Mouse (Mus musculus) lung, adult 2 months (tissue): ENCODE data around the gene Lrp4. TPM values are rescaled to one million over a fixed set of nuclear protein-coding genes. Genes with fewer than 3 reads are reported as not detected.
A peak's percentile ranks its signal among the peaks of the same experiment; 100 is the strongest.
"Not testable (repeated sequence)": the region's sequence is repeated elsewhere in the genome, so short reads cannot be mapped to it uniquely, and the experiment has no call there.

Experiments
- DNase-seq: peaks from one replicate; pipeline ENCODE4 v3.0.0; 2022
- H3K4me1 ChIP-seq: fragments of 200-500 bp; 2 replicates; pipeline ENCODE4 v1.6.1; 2011; ENCODE audit warnings: low read length; ENCODE audit not compliant: control insufficient read depth, insufficient read depth
- H3K4me3 ChIP-seq: fragments of 200-500 bp; replicated peaks from 2 replicates; pipeline ENCODE3; 2011; ENCODE audit warnings: low read depth, mild to moderate bottlenecking, control low read depth, low read length; ENCODE audit errors: extremely low read depth
- CTCF ChIP-seq: fragments of 200-500 bp; IDR thresholded peaks from 2 replicates; pipeline ENCODE4 v1.5.1; 2011; ENCODE audit warnings: mild to moderate bottlenecking, low read length, control low read depth; ENCODE audit not compliant: insufficient read depth
- POLR2A ChIP-seq: fragments of 200-500 bp; IDR thresholded peaks from 2 replicates; pipeline ENCODE4 v1.6.1; 2011; ENCODE audit warnings: low read depth, mild to moderate bottlenecking, control low read depth, low read length, borderline replicate concordance; ENCODE audit errors: extremely low read depth
- WGBS: fragments of 180-500 bp; shearing (Covaris S2); methylation state at CpG from one replicate; pipeline ENCODE4 v1.1.7; 2018; 5-methylcytosine and 5-hydroxymethylcytosine counted together
- polyA plus RNA-seq: library from polyadenylated mRNA; depleted of rRNA; stranded (reverse); fragments of >200 nt; gene quantifications from 2 replicates; pipeline ENCODE4 v1.2.3, GENCODE M21; 2012

The Lrp4 gene
- polyA plus RNA-seq, 1 experiment = 55.6 TPM

DNA sequence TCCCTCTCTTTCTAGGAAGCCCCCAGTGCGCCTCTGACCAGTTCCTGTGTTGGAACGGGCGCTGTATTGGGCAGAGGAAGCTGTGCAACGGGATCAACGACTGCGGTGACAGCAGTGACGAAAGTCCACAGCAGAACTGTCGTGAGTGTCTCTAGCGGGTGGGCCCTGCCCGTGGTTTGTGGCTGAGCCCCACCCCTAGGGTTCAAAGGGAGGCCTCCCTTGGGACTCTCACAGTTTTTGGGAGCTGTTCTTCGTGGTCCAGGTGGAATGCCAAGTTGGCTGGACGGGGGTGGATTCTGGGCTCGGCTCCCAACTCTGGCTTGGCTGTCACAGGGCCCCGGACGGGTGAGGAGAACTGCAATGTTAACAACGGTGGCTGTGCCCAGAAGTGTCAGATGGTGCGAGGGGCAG, 18.9 kb downstream of the Lrp4 start:
- 39% methylated on average over 17 of the region's 17 CpGs for WGBS
- DNase-seq = no peak
- Histone ChIP-seq H3K4me3 (no peak overlapping the region), H3K4me1 (no peaks in the 10 kb centered on the region)
- TF ChIP-seq CTCF (no peak), POLR2A (no peak)

DNA sequence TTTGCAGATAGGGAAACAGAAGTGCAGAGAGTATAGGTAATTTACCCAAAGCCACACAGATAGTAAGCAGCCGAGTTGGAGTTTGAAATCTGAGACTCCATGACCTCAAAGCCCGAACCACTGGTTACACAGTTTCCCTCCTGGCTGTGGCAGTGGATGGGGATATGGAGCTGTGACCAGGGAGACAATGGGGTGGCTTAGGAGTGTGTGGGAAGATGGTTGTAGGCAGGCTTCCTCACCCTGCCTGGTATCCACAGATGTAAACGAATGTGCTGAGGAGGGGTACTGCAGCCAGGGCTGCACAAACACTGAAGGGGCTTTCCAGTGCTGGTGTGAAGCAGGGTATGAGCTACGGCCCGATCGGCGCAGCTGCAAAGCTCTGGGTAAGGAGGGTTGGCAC, 19.5 kb downstream of the Lrp4 start:
- TF ChIP-seq CTCF = no peak
- TF ChIP-seq POLR2A = no peak
- WGBS = 86% methylated on average over 7 of the region's 7 CpGs
- DNase-seq = no peak
- no peak overlapping the region for H3K4me3 ChIP-seq
- no peaks in the 10 kb centered on the region for H3K4me1 ChIP-seq

DNA sequence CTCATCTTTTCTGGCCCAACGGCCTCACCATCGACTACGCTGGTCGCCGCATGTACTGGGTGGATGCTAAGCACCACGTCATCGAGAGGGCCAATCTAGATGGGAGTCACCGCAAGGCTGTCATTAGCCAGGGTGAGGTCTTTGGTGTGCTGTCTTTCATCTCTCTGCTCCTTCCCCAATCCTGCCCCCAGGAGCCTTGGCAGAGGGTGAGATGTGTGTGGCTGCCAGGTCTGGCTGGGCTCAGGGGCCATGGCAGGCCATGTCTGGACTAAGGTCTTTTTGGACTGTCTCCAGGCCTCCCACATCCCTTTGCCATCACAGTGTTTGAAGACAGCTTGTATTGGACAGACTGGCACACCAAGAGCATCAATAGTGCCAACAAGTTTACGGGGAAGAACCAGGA, 23.1 kb downstream of the Lrp4 start:
- H3K4me3 ChIP-seq = no peak overlapping the region
- no peak for TF ChIP-seq POLR2A
- TF ChIP-seq CTCF = no peak
- no peak for DNase-seq
- H3K4me1 ChIP-seq = no peaks in the 10 kb centered on the region
- 88% methylated on average over 9 of the region's 9 CpGs for WGBS

DNA sequence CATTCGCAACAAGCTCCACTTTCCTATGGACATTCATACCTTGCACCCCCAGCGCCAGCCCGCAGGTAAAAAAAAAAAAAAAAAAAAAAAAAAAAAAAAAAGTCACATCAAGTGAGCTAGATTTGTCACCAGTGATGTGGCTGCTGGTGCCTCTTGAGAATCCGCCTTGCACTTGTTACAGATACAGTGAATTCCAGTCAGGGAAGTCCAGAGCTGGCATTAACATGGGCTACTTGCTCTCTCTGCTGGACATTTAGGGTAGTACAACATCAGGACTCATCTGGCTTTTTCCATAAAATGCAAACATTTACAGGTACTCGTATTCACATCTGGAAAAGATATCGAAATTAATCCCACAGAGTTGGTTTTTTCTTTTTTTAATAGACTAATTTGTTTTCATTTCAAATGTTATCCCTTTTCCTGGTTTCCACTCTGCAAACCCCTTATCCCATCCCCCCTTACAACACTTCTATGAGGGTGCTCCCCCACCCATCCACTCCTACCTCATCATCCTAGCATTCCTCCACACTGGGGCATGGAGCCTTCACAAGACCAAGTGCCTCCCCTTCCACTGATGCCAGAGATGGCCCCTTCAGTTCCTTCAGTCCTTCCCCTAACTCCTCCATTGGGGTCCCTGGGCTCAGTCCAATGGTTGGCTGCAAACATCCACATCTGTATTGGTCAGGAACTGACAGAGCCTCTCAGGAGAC, 23.6 kb downstream of the Lrp4 start:
- DNase-seq = no peak
- 50% methylated on average over 6 of the region's 6 CpGs for WGBS
- Histone ChIP-seq H3K4me3 (no peak overlapping the region), H3K4me1 (no peaks in the 10 kb centered on the region)
- TF ChIP-seq POLR2A (no peak), CTCF (peak; percentile 45; the same call in 1 of the 2 replicates)

DNA sequence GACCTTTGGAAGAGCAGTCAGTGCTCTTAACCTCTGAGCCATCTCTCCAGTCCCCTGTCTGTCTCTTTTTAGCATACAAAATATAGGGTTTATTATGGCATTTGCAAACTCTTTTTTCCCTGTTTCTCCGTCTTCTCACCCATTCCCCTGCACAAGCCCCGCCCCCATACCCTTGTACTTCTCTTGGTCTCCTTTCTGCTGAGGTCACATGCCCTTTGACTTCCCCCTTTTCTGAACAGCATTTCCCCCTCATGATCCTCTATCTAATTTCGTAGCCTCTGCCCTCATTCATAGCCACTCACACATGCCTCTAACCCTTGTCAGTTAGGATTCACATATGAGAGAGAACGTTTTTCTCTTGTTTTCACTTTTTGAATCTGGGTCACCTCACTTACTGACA, 27.4 kb downstream of the Lrp4 start:
- Histone ChIP-seq H3K4me3 (no peak overlapping the region), H3K4me1 (no peaks in the 10 kb centered on the region)
- 70% methylated on average over 4 of the region's 4 CpGs for WGBS
- DNase-seq = no peak
- no peak for TF ChIP-seq POLR2A
- no peak for TF ChIP-seq CTCF

DNA sequence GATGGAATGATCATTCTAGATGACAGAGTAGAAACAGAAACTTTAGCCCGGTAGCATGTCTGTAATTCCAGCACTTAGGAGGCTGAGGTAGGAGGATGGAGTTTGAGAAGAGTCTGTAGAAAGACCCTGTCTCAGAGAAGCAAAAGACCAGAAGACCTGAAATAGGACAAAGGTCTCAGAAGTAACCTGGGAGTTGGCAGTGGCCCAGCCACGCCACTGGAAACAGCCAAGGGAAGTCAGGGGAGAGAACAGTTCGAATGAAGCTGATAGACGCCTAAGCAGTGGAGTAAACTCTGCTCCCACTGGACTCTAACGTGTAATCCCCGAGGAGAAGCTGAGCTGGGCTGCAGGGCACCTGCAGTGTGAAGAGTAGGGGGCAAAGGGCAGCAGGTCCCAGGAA, 27.9 kb downstream of the Lrp4 start:
- DNase-seq = no peak
- 78% methylated on average over 6 of the region's 6 CpGs for WGBS
- Histone ChIP-seq H3K4me1 (no peaks in the 10 kb centered on the region), H3K4me3 (no peak overlapping the region)
- TF ChIP-seq POLR2A (no peak), CTCF (no peak)

DNA sequence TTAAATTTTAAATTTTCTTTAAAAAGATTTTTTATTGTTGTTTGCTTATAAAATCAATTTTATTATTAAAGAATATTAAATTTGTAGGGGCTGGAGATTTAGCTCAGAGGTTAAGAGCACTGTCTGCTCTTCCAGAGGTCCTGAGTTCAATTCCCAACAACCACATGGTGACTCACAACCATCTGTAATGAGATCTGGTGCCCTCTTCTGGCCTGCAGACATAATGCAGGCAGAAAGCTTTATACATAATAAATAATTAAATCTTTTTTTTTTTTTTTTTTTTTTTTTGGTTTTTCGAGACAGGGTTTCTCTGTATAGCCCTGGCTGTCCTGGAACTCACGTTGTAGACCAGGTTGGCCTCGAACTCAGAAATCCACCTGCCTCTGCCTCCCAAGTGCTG, 30.0 kb downstream of the Lrp4 start:
- whole genome bisulfite sequencing = 46% methylated on average over 3 of the region's 3 CpGs
- H3K4me1 ChIP-seq, DNase-seq: not testable (repeated sequence)

DNA sequence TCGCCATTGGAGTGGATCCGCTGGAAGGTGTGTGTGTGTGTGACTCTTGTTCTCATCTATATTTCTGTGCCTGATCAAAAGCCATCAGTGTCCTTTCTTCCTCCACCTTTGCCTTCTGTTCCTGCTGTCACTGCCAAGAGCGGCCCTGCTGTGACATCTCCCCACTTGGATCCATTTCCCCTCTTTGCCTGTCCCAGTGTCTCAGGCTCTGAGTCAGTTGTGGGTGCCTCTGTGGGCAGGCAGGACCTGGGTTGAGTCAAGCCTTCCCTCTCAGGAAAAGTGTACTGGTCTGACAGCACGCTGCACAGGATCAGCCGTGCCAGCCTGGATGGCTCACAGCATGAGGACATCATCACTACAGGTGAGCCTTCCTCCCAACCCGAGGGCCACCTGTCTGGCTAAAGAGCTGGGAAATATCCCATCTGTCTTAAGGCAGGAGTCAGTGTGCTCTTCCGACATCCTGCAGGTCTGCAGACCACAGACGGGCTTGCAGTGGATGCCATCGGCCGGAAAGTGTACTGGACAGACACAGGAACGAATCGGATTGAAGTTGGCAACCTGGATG, 34.8 kb downstream of the Lrp4 start:
- DNase-seq = no peak
- Histone ChIP-seq H3K4me3 (no peak overlapping the region), H3K4me1 (no peaks in the 10 kb centered on the region)
- WGBS = 95% methylated on average over 12 of the region's 12 CpGs
- TF ChIP-seq CTCF = no peak
- TF ChIP-seq POLR2A = no peak

More for the DNA sequence above, 30.0 kb downstream of the Lrp4 start:
- H3K4me3 ChIP-seq = not testable (repeated sequence)

DNA sequence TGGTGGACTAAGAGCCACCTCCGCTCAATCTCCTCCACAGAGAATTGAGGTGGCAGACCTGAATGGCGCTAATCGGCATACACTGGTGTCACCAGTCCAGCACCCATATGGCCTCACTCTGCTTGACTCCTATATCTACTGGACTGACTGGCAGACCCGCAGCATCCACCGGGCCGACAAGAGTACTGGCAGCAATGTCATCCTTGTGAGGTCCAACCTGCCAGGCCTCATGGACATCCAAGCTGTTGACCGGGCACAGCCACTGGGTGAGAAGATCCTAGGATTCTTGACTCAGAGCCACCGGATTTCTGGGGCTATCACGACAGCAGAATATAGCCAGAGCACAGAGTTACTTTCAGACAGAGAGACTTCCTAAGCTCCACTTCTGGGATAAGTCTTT, 36.7 kb downstream of the Lrp4 start:
- no peak for DNase-seq
- TF ChIP-seq CTCF (no peak), POLR2A (no peak)
- Histone ChIP-seq H3K4me1 (no peaks in the 10 kb centered on the region), H3K4me3 (no peak overlapping the region)
- 88% methylated on average over 9 of the region's 9 CpGs for WGBS

DNA sequence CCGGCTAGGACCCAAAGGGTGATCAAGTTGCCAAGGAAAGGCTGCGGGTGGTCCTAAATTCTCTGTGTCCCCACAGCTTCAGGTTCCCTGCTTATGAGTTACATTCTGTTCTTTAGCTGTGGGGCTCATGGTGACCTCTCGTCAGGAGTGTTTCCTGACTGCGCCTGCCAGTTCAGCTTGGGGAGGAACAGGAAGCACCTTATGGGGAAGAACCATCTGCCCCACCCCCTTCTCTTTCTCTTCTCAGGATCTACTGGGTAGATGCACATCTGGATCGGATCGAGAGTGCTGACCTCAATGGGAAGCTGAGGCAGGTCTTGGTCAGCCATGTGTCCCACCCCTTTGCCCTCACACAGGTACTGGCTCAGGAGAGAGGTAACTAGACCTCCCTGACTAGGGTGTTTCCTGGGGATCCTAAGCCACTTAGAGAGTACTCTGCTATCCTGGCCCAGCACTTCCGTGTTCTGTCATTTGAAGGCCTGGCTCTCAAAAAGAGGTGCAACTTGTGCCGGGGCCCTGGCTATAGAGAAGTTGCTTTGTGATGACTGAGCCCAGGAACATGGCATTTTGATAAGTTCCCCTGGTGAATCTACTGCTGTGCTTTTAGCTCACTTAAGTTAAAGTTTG, 40.9 kb downstream of the Lrp4 start:
- DNase-seq = no peak
- no peaks in the 10 kb centered on the region for H3K4me1 ChIP-seq
- no peak for TF ChIP-seq POLR2A
- no peak for TF ChIP-seq CTCF
- H3K4me3 ChIP-seq = peak overlapping the region; percentile 44
- 73% methylated on average over 8 of the region's 8 CpGs for WGBS
